Mouse (Mus musculus) urinary bladder, adult 18-20 months (tissue): ENCODE measurements around the gene Gk5.
"Not testable (repeated sequence)": the region's sequence is repeated elsewhere in the genome, so short reads cannot be mapped to it uniquely, and the experiment has no call there.

ENCODE experiments used
- DNase-seq, 2 experiments: peaks; one replicate each; pipeline ENCODE4 v3.0.0; 2022; ENCODE audit warnings: low spot score in 2 of 2, mixed read lengths in 2 of 2

The Gk5 gene

DNA sequence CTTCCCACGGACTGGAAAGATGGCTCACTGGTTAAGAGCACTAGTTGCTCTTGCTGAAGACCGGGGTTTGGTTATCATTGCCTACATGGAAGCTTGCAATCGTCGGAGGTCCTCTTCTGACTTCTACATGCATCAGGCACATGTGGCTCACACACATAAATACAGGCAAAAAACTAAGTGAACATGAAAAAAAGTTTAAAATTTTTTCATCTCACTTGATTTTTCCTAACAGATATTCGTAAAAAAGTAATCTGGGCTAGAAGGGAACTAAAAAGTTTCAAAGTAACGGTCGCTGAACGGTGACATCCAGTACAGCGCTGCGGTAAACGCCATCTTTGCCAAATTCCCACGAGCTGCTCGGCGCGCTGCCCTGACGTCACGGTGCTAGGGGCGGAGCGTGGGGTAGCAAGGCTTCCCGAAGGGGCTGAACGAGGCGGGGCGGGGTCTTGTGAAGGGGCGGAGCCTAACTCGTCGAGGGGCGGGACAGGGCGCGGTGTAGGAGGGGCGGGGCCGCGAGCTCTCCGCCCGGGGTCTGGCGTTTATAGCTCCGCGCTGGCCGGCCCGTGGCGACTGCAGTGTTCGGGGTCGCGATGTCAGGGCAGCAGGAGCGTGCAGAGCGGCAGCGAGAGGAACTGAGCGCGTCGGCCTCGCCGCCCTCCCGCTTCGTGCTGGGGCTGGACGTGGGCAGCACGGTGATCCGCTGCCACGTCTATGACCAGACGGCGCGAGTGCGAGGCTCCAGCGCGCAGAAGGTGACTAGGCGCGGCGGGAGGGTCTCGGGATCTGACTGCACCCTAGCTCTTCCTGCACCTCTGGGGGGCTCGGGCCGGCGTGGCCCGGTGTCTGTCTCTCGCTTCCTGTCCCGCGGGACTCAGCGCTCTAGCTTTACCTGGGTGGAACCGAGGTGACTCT lies at the start of gene Gk5:
Gene Gk5 (plus strand): TSS at position 502 of the 912 bp plus-strand sequence.
- DNase-seq, result peak; percentile 97 to 98

DNA sequence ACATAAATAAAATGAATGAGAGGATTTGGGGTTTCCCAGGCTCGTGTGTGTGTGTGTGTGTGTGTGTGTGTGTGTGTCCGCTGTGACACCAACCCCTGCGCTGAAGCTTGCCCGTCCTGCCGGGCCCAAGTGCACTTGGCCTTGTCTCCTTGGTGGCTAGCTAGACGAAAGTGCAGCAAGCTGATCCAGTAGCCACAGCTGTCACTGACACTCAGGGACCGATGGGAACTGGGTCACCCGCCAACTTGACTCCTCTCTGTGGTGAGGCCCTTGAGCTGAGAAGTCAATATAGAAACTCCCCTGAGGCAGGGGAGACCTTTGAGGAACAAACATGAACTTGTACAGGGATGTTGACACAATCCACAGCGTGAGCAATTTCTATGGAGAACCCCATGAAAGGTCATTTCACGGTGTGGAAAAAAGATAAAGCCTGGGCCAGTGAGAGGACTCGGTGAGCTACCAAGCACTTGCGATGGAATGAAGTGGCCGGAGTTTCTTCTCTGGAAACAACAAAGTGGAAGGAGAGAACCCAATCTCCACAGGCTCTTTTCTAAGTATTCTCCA lies 40.3 kb upstream of the Gk5 start:
- DNase-seq, result no peak

DNA sequence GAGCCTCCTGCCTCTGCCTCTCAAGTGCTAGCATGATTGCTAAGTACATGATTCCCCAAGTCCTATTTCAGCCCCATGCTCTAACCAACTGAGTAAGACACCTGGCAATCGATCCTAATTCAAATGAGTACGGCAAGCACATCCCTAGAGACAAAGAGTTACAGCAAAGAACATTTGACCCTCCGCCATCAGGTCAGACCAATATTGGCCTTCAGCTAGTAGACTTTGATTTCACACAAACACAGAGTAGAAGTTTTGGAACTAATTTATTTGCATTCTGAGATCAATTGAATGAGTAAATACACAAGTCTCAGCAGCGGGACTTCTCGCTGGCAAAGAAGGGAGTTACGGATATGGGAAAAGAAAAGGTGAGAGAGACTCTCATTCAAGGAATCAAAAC lies 33.9 kb upstream of the Gk5 start:
- no peak for DNase-seq

DNA sequence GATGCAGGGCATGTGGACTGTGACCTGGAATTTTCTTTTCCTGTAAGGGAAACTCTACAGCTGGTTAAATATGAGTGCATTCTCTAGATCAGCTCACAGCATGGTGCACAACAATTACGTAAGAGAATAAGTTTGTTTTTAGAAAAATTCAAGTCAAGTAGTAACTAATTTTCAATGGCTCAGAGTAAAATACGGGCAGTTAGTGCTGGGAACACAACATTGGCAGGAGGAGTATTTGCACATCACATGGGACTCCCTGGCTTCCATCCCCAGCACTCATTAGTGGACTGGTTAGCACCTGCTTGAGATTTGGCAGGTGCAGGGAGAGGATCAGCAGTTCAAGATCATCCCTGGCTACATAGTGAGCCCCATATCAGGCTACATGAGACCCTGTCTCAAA lies 31.5 kb upstream of the Gk5 start:
- no peak for DNase-seq

DNA sequence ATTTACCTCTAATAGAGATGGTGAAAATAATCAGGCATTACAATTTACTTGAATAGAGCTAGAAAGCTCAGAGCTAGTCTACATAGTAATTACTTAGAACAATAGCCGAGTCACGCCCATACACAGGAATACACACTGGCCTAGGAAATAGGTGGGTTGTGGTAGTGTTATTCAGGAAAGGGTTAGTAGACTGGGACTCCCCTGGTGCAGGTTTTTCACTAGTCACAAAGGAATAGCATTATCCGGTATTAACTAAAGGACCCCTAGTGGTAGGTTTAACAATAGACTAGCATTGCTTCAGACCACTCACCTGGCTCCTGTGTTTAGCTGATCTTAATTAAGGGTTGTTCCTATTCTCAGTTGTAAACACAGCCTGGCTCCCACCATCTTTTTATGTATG lies 30.7 kb upstream of the Gk5 start:
- DNase-seq, result not testable (repeated sequence)

DNA sequence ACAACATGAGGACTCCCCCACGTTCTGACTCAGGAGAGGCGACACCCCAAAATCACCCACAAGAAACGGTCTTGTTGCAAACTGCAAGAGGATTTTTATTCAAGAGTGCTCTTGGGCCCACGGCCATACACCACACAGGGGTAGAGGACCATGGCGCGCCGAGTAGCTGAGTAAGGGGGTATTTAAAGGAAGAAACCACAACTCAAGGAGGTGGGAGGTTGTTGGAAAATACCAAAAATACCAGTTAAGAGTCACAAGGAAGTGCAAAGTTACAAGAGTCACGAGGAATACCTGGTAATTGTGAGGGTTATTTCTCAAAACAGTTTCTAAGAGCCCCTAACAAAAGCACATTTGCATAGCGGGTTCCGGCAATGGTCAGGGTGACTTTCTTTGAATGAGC lies 26.5 kb upstream of the Gk5 start:
- not testable (repeated sequence) for DNase-seq

DNA sequence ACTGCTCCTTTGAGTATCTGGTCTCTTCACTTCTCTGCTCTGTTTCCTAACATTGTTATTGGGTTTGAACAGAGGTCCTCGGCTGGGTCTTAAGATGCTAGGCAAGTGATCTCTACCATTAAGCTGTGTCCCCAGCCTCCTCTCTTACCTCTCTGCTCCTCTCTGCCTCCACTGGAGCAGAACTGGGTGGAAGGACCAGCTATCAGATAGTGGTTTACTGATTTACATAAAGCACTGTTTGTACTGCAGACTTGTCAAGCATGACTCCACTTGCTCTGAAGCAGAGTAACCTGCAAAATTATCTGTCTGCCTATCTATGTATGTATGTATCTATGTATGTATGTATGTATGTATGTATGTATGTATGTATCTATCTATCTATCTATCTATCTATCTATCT lies 25.9 kb upstream of the Gk5 start:
- no peak for DNase-seq

DNA sequence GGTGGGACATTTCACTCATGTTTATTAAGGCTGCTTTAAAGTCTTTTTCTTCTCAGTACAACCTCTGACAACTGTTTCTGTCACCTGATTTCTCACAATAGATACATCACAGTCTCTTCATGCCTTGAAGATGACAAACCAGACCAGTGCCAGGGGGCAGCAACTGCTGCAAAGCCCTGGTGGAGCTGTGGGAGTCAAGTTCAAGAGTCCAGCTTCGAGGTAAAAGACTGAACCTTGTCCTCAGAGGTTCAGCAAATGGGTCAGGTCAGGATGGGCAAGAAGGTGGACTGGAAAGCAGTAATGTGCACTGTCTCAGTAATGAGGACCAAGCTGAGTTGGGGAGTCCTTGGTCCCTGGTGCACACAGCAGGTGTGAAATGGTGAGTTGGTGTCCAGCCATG lies 24.8 kb upstream of the Gk5 start:
- DNase-seq, result no peak

DNA sequence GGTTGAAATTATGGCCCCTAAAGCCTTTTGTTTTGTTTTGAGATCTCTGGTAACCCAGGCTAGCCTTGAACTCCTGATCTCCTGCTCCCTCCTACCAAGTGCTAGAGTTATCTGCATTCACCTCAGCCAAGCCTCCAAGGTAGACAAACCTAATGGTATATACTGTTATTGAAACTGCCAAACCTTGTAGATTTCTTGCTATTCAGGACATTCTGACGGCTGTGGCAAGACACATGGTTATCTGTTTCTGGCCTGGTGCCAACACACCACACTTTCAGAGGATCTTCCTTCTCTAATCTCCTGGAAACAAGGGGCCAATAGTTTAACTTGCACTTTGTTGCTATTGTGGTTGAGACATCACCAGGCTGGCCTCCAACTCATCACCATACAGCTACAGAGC lies 24.0 kb upstream of the Gk5 start:
- DNase-seq, result no peak

DNA sequence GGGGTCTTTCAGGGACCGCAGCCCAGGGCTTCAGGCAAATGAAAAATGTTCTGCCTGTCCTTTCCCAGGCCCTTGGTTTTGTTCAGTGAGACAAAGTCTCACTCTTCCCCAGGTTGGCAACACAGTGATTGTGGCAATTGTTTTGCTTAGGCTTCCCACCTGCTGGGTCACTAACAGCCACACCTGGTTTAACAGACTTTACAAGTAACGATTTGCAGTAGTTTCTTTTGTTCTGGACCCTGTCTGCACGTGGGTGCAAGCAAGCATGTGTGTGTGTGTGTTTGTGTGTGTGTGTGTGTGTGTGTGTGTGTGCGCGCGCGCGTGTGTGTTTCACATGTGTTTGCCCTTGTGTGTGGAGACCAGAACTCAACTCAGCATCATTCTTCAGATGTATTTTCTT lies 16.3 kb upstream of the Gk5 start:
- DNase-seq, result no peak

DNA sequence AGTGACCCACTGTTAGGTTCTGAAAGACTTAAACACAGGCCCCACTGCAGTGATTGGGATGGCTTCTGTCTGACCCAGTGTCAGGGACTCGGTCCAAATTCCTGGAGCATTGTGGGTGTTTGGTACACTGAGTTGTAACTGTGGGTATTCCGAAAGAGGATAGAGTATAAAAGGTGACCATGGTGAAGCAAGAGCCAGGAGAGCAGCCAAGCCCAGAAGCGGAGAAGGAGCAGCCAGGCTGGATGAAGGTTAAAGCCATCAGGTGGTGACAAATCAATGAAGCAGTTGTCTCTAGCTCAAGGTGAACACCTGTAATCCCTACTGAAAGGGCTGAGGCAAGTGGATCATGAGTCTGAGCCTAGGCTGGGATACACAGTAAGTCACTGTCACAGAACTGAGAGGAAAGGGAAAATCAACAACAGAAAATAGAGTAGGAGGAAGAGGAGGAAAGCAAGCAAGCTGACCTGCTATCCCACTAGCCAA lies 6.2 kb upstream of the Gk5 start:
- DNase-seq, result no peak

DNA sequence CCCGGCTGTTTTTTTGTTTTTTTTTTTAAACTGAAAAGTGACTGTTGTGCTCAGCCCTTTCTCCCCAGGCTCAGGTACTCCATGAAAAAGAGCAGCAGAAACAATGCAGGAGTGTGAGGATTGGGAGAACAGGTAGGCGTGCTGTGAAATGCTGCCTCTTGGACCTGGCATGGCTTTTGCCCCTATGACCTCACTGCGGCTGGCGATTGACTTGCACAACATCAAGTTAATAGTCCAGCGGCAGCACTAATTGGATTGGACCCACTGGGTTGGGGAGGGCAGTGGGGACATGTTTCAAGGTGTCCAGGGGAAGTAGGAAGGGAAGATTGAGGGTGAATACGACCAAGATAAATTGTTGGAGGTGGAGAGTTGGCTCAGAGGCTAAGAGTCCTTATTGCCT lies 2.4 kb upstream of the Gk5 start:
- no peak for DNase-seq

DNA sequence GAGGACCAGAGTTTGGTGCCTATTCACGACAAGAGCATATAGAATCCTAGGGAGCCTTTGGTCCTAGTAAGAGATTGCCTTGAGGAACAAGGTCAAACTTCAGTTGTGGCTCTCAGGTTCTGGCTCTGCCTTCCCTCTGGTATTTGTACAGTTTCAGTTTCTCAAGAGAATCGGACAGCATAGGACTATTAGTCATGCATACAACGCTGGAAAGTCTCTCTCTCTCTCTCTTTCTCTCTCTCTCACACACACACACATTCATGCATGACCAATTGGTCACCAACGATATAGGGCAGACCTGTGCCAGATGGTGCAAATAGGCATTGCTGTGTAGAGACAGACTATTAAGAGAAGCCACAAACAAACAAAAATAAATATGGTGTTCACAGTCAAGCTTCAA lies 946 bp upstream of the Gk5 start:
- no peak for DNase-seq

DNA sequence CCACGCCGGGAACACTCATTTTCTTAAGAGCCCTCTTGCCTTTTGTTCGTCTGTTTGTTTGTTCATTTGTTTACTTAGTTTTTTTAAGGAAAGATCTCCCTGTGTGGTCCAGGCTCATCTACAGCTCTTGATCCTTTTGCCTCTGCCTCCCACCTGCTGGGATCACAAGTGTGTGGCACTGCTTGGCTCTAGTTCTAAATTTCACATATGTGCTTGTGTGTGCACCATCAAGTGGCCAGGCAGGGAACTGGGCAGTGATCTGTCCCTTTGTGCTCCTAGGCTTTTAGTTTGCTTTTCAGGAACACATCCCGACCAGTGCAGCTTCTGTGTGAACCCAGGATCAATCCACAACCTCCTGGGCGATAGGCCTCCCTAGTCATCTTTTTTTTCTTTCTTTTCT lies 8.8 kb downstream of the Gk5 start:
- DNase-seq, result no peak

DNA sequence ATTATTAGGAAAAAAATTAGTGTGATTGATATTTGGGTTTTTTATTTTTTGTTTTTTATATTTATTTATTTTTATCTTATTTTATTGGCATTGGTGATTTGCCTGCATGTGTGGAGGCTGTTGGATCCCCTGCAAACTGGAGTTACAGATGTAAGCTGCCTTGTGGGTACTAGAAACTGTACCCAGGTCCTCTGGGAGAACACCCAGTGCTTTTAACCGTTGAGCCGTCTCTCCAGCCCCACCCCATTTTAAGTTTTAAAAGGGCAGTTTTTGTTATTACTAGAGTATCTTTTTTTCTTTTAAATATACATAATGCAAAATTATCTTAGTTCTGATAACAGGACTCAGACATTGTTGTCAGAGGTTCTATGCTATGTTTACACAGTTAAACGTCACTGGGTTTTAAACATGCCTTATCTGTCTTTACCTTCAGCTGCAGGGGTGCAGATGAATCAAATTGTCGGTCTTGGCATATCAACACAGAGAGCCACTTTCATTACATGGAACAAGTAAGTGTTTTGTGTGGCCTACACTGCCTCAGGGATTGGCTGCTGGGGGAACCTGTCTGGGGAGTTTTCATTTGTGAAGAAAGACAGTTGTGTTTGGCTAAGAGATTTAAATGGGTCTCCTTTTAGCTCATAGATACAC lies 13.9 kb downstream of the Gk5 start:
- DNase-seq, result no peak

DNA sequence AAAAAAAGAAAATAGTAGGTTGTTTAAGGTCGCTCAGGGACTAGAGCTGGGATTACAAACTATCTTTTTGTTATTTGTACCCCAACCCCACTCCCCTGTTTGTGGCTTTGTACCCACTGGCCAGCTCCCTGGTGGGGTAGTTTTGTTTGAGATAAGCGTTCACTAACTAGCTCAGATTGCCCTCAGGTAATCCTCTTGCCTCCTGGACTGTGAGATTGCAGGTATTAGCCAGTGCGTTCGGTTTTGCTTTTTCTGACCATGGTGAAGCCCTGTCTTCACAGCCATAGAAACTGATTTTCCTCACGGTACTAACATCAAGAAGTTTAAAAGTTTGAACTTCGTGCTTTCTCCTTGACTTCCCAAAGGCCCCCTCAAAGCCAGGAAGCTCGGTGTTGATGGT lies 15.3 kb downstream of the Gk5 start:
- DNase-seq, result no peak

DNA sequence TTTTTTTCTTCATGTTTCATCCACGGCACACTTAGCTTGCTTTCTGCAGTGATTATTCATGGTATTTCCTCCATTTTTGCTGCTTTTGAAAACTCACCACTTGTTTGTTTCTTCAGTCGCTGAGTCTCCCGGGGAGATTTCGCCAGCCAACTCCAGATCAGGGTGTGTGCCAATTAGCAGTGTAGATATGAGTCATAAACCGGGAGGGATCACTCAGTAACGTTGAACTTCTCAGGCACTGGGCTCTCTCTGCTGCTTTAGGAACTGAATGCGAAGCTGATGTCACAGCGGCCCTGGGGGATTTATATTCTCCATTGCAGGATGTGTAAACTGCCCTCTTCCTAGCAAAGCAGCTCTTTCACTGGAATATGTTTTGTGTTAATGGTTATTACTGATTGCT lies 15.8 kb downstream of the Gk5 start:
- DNase-seq, result peak; percentile 20 to 77

DNA sequence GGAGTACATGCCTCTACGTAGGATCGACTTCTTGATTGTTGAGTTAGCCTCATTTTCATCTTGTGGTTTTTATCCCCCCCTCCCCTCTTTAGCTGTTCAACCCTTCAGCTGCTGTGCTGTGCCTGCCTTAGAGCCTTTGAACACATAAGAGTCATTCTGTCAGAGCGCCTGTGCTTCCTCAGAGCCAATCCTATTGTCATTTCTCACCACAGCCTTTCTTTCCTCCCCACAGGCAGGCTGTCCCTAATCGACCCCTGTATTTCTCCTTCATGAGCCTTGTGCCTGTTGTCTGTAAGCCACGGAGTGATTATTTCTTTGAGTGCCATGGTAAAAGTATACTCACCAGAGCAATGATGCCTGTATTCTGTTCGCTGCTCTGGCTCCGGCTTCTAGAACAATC lies 16.3 kb downstream of the Gk5 start:
- DNase-seq, result no peak

DNA sequence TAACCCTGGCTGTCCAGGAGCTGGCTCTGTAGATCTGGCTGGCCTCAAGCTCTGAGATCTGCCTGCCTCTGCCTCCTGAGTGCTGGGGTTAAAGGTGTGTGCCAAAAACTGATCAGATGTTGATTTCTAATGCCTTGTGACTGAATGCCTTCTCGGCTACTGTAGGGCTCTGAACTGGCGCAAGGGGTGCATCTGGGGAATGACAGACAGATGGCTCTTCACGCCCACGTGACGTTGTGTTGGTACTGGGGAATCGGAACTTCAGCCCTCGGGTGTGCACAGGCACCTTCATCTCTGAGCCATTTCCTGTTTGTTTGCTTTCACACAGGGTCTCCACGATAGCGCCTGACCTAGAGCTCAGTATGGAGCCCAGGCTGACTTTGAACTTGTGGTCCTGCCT lies 19.8 kb downstream of the Gk5 start:
- DNase-seq, result no peak

DNA sequence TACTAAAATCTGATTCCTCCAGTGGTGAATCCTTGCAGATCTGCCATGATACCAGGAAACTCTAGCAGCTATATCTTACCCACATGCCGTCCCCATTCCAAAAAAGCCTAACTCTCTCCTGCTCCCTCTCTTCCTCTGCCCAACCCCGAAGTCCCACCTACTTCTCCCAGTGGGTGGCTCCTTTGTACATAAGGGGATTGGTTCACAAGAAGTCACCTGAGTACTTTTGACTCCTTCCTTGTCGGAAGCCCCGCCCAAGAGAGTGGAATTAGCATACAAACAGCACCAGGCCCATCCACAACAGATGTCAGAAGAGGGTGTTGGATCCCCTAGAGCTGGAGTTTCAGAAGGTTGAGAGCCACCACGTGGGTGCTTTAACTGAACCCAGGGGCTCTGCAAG lies 20.7 kb downstream of the Gk5 start:
- no peak for DNase-seq

DNA sequence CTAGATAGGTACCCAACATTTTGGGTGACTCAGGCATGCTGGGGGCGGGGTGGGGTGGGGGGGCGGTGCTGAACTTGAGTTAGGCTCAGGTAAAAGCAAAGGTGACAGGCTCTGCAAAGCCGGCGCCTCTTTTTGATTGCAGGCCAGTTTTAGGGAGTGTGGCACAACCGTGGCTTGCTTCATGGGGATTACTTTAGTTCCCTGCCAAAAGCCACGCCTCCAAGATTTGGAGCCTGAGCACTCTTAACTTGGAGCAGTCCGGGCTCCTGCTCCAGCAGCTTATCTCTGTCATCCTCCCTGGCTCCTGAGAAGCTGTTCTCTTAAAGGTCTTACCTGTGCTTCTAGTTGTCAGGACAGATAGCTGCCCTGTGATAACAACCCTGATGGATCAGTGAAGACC lies 21.8 kb downstream of the Gk5 start:
- DNase-seq, result no peak

DNA sequence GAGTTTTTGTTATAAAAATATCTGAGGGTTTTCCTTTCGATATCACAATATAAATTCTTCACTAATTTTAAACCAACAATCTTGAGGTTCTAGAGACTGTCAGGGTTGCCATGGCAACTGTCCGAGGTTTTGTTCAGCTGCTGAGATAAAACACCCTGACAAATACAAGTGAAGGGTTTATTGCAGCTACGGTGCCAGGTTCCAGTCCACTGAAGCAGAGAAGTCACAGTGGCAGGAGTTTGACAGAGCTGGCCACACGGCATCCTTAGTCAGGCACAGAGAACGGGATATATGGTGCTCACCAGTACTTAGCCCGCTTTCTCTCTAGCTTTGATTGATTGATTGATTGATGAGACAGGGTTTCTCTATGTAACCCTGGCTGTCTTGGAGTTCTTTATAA lies 23.3 kb downstream of the Gk5 start:
- no peak for DNase-seq

DNA sequence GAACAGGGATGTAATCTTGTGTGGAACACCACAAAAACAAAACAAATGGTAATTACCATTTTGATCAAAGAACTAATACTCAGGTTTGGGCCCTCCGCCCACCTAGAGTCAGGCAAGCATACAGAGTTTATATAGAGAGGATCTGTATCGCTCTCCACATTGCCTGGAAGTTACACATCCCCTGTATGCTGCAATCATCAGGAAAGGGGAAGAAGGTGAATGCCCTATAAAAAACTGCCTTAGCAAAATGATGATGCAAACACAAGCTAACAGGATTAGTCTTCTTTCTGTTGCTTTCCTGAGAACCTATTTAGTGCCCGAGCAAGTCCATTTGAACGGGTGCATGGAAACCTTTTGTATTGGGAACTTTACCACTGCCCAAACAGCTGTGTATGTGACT lies 24.5 kb downstream of the Gk5 start:
- DNase-seq, result no peak
